8 mouse cellular contexts compared by ENCODE assay signal in the genomic region with DNA sequence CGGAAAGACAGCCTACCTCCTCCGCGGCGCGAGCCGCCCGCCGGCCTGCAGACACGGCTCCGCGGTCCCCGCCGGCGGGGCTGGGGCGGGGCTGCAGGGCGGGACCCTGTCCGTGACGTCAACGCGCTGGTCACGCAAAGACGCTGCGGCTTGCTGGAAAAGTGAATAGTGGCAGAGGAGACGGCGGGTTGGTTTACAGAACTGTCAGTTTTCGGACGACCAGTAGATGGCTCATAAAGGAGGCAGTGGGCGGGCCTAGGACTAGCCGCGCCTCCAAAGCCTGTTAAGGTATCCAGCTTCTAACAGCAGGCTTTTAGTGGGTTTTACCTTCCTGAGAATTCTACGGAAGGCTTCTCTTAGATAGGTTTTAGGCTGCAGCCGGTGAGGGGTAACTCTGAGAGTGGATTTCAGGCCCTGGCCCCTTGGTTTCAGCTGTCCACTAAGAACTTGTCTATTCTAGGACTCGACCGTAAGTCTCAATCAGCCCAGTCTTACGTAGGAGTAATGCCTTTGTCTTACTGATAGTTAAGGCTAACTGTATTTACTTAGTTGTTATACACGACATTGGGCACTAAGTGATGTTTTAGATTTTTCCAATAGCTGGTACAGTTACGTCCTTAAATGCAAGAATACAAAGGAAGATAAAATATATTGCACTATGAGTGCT. TPM values are rescaled to one million over a fixed set of nuclear protein-coding genes. Genes with fewer than 3 reads are reported as not detected.
DNase-seq lines count a peak whose midpoint lies in the region; ATAC-seq lines count a peak whose summit lies in the region.

A gene (minus strand): TSS at position 108 of the 667 bp plus-strand sequence.

- peak; percentile 99 for ATAC-seq in megakaryocyte progenitor cell, adult 5-6 weeks (replicated peaks; ENCODE audit: poor library complexity)

- peak; percentile 97 for DNase-seq in adipocyte (ENCODE audit: low spot score)
- DNase-seq in embryo, embryonic 10 days (ENCODE audit: low spot score) = peak; percentile 98
- DNase-seq in gastrocnemius, postnatal 10 days = peak; percentile 97
- DNase-seq in induced T-regulatory cell, adult 2 months (ENCODE audit: low read depth) = peak; percentile 98
- peak; percentile 98 to 99 for DNase-seq in left cerebral cortex, adult 9 months (ENCODE audit: low spot score in 2 of 2)
- peak; percentile 98 for DNase-seq in right cerebral cortex, postnatal 14 days
- DNase-seq in urinary bladder, postnatal 36 days (ENCODE audit: low spot score in 2 of 2) = peak; percentile 98 to 99

RNA-seq across cellular contexts. Expression of the gene that starts here (rescaled TPM):
- total RNA-seq in gastrocnemius, postnatal 10 days (2021) = 10 to 100 TPM; 11.8 to 15.2 TPM
- 24.9 and 37.3 TPM in 2 replicates for total RNA-seq in megakaryocyte progenitor cell, adult 5-6 weeks (2015)
- total RNA-seq in megakaryocyte progenitor cell, adult 5-6 weeks (2017) = 20.0 and 25.9 TPM in 2 replicates

Comparison
In these comparisons a context has a peak if more than half of its experiments do, and no peak if none do; other contexts are left out.
1. Peak in every context shown above with its lines: DNase-seq and ATAC-seq.